Mouse (Mus musculus) heart, postnatal 14 days (tissue): ENCODE measurements around the gene Wdr20. TPM values are rescaled to one million over a fixed set of nuclear protein-coding genes. Genes with fewer than 3 reads are reported as not detected.
A peak's percentile ranks its signal among the peaks of the same experiment; 100 is the strongest.

Experiments
- DNase-seq, 2 experiments: peaks; one replicate each; pipeline ENCODE4 v3.0.0; 2021 to 2022
- intact Hi-C: fragments of 180-260 bp; cut with DNase I; formaldehyde crosslinking; loops from one replicate; pipeline ENCODE4 v1.15.1; 2025
- total RNA-seq, 2 experiments: library from RNA; stranded (reverse); gene quantifications; 2 replicates each; pipeline ENCODE4 v1.2.3; 2021

The Wdr20 gene
- total RNA-seq, 2 experiments from 2014 or later: 32.9 to 35.2 TPM

- peak; percentile 31 to 51 for DNase-seq
- intact Hi-C loops: loop anchor here (5.0 kb wide), 1 partner anchor 69 kb away; the partner anchor contains the start of gene Wdr20
Measured at GRCm38 (mm10) chr12:110806301-110806970, 68.7 kb downstream of the Wdr20 start.

- DNase-seq: no peak
- intact Hi-C loops: loop anchor here (5.0 kb wide), 1 partner anchor 71 kb away; the partner anchor contains the start of gene Wdr20
Measured at GRCm38 (mm10) chr12:110808430-110808829, 70.7 kb downstream of the Wdr20 start.

- intact Hi-C loops: loop anchor here (5.0 kb wide), 1 partner anchor 72 kb away; the partner anchor contains the start of gene Wdr20
- no peak for DNase-seq
Measured at GRCm38 (mm10) chr12:110808848-110809247, 71.1 kb downstream of the Wdr20 start.

- no peak for DNase-seq
- intact Hi-C loops: no loop called here
Measured at GRCm38 (mm10) chr12:110813132-110813531, 75.4 kb downstream of the Wdr20 start.

- intact Hi-C loops: no loop called here
- DNase-seq: no peak
Measured at GRCm38 (mm10) chr12:110813624-110814023, 75.9 kb downstream of the Wdr20 start.

GRCm38 (mm10) chr12:110814924-110815323, 77.2 kb downstream of the Wdr20 start:
- DNase-seq: no peak
- intact Hi-C loops: no loop called here

GRCm38 (mm10) chr12:110816833-110817232, 79.1 kb downstream of the Wdr20 start:
- intact Hi-C loops: no loop called here
- DNase-seq: no peak

- intact Hi-C loops: no loop called here
- no peak for DNase-seq
Measured at GRCm38 (mm10) chr12:110819367-110819766, 81.6 kb downstream of the Wdr20 start.

GRCm38 (mm10) chr12:110821787-110822186, 84.0 kb downstream of the Wdr20 start:
- intact Hi-C loops: no loop called here
- no peak for DNase-seq

- no peak for DNase-seq
- intact Hi-C loops: no loop called here
Measured at GRCm38 (mm10) chr12:110822366-110822765, 84.6 kb downstream of the Wdr20 start.

- intact Hi-C loops: no loop called here
Measured at GRCm38 (mm10) chr12:110828908-110829307, 91.2 kb downstream of the Wdr20 start.

GRCm38 (mm10) chr12:110830293-110831024, 92.7 kb downstream of the Wdr20 start:
- no peak for DNase-seq
- intact Hi-C loops: no loop called here

More at GRCm38 (mm10) chr12:110828908-110829307, 91.2 kb downstream of the Wdr20 start:
- no peak for DNase-seq

GRCm38 (mm10) chr12:110835182-110835581, 97.4 kb downstream of the Wdr20 start:
- intact Hi-C loops: no loop called here
- DNase-seq: no peak

GRCm38 (mm10) chr12:110836729-110837128, 99.0 kb downstream of the Wdr20 start:
- intact Hi-C loops: no loop called here
- DNase-seq: no peak

GRCm38 (mm10) chr12:110837192-110837841, 99.6 kb downstream of the Wdr20 start:
- DNase-seq: no peak
- intact Hi-C loops: no loop called here

GRCm38 (mm10) chr12:110837850-110838249, 100.1 kb downstream of the Wdr20 start:
- intact Hi-C loops: no loop called here
- DNase-seq: no peak

GRCm38 (mm10) chr12:110840348-110841198, 102.8 kb downstream of the Wdr20 start, which contains the start of gene Mok:
Gene Mok, minus strand, starts transcription at chr12:110840939.
- intact Hi-C loops: loop anchor here (5.0 kb wide), 4 partner anchors 103 to 423 kb away; partner anchors contain the start of genes Ppp2r5c and Wdr20
- DNase-seq: peak; percentile 97 to 98

GRCm38 (mm10) chr12:110841731-110842493, 104.2 kb downstream of the Wdr20 start:
- intact Hi-C loops: loop anchor here (2.0 to 5.0 kb wide), 5 partner anchors 105 to 425 kb away; partner anchors contain the start of genes Ppp2r5c and Wdr20
- DNase-seq: no peak
